Mouse (Mus musculus): Measurements from ENCODE around the gene Gm11361. TPM values are rescaled to one million over a fixed set of nuclear protein-coding genes. Genes with fewer than 3 reads are reported as not detected.

The Gm11361 gene
- polyA plus RNA-seq, 1 experiment from 2014 or later = 4.3 TPM

Other genes starting within 250 kb of the Gm11361 start
- gene Prl4a1, start 241.3 kb upstream of the Gm11361 start, polyA plus RNA-seq (2014; fragmentation: Nextera tagmentation; extraction: Ambion mirVana) = not detected in 2 replicates
- gene Prl5a1, start 115.0 kb upstream of the Gm11361 start, polyA plus RNA-seq (2014; fragmentation: Nextera tagmentation; extraction: Ambion mirVana) = not detected in 2 replicates

All from heart, embryonic 14.5 days (tissue).